Mouse (Mus musculus): ENCODE results near the gene Atxn7l1.

Atxn7l1 gene

GRCm38 (mm10) chr12:33280805-33281204 lies 133.3 kb downstream of the Atxn7l1 start:
- DNase-seq = peak; percentile 30 to 76

- DNase-seq = no peak
Measured at GRCm38 (mm10) chr12:33284344-33284936, 136.9 kb downstream of the Atxn7l1 start.

GRCm38 (mm10) chr12:33285354-33285753 lies 137.9 kb downstream of the Atxn7l1 start:
- DNase-seq = no peak

- DNase-seq = no peak
Measured at GRCm38 (mm10) chr12:33285933-33286649, 138.6 kb downstream of the Atxn7l1 start.

GRCm38 (mm10) chr12:33287686-33288085 lies 140.2 kb downstream of the Atxn7l1 start:
- DNase-seq = no peak

DNA sequence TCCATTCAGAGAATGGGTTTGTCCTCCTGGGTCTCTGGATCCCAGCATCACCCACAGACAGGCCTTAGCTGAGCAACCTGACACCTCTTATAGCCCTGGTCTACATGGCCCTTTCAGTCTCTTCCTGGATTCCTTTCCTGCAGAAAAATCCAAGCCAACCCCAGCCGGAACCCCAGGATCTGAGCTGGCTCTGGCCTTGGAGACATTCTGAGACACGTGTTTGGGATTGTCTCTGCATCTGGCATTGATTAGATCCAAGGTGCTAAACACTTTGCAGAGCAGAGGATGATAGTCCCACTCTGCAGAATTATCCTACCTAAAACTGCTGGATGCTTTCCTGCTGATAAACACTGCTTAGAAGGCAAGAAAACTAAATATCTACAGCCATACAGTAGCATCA lies 141.3 kb downstream of the Atxn7l1 start:
- no peak for DNase-seq

DNA sequence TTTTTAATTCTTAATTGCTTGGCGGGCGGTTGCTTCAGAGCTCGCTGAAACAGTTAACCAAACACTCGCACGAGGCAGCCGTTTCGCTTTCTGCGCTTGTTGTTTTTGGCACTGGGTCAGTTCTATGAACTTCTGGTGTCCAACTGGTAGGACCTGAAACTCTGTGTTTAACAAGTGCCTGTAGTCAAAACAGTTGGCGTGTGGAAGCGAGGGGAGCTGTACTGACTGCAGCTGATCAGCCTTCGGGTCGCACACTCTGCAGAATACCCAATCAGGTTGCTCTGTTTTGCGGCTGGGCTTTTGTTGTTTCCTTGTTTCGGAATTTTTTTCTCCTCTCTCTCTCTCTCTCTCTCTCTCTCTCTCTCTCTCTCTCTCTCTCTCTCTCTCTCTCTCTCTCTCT lies 154.6 kb downstream of the Atxn7l1 start:
- peak; percentile 34 to 43 for DNase-seq

DNA sequence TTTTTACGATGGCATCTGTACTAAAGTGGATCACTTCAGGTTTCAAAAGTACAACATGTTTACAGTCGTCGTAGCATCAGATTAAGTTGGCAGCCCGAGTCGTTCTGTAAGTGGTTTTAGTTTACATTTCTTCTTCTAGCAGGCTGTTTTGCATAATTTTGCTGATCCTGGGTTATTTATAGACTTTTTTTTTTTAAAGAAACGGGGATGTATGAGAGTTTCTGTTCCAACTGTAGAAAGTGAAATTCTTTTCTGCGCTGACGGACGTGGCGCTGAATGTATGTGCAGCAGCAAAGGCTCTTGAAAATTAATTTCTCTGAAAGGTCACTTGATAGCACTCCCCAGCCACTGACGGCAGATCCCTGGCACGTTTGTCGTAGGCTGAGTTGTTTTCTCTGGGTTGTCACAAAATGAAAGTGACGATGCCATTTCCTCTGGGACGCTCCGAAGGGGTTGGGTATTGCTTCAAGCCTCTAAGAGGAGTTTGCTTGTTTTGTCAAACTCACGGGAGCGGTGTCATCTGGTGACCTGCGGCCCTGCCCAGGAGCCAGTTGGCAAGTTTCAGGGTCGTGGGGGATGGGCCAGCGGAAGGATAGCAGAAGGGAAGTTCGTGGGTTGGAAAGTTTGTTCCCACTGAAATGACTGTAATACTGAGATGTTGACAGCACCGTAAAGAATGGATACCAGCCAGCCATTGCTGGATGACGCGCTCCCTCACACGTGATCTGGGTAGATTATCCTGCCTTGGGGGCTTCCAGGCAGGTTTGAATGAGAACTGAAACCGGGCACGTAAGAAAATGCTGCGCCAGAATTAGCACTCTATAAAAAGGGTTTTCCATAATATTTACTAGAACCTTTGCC lies 155.3 kb downstream of the Atxn7l1 start:
- peak; percentile 50 to 61 for DNase-seq

GRCm38 (mm10) chr12:33303384-33303770 lies 155.9 kb downstream of the Atxn7l1 start:
- DNase-seq = no peak

DNA sequence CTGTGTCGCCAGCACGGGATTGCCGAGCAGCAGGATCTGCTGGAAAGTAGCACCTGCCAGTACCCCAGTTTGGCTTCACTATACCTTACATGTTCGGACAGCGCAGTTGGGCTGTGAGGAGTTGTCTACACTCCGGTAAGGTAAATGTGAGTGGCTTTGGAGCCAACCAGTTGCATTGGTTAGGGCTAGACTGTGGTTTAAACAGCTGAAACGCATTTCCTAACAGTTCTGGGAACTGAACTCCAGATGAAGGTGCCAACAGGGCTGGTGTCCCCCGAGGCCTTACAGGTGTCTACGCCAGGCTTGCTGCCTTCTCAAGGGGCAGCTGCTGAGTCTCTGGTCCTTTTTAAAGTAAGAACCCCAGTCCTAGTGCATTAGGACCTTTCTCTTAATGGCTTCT lies 157.6 kb downstream of the Atxn7l1 start:
- no peak for DNase-seq

DNA sequence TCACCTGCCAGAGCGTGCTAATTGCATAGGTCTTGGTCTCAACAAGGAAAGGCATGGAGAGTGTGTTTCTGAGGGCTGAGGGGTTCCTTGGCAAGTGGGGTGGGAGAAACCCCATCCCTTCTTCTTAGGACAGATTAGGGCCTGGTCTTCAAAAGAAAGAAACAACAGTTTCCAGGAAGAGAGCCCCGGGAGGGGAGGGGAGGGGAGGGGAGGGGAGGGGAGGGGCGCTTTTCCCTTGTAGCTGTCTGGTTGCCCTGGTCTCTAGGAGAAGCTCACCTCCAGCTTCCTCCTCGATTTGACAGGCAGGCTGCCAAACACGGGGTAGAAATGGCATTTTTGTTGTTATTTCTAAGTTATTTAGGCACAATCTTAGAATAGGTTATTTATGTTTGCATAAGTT lies 159.0 kb downstream of the Atxn7l1 start:
- DNase-seq = no peak

DNA sequence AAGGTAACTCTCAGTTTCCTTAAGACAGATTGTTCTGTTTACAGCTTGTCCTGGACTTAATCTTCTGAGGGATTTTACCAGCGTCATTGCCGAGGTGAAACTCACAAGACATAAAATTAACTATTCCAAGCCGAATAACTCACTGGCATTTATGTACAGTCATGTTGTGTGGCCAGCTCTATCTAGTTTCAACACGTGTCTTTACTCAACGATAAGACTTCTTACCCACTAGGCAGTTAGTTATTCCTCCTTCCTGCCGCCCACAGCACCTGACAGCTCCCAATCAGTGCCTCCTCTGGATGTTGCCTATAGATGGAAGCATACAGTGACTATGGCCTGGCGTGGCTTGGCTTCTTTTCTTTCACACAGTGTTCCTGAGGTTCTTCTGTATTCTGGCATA lies 161.2 kb downstream of the Atxn7l1 start:
- no peak for DNase-seq

DNA sequence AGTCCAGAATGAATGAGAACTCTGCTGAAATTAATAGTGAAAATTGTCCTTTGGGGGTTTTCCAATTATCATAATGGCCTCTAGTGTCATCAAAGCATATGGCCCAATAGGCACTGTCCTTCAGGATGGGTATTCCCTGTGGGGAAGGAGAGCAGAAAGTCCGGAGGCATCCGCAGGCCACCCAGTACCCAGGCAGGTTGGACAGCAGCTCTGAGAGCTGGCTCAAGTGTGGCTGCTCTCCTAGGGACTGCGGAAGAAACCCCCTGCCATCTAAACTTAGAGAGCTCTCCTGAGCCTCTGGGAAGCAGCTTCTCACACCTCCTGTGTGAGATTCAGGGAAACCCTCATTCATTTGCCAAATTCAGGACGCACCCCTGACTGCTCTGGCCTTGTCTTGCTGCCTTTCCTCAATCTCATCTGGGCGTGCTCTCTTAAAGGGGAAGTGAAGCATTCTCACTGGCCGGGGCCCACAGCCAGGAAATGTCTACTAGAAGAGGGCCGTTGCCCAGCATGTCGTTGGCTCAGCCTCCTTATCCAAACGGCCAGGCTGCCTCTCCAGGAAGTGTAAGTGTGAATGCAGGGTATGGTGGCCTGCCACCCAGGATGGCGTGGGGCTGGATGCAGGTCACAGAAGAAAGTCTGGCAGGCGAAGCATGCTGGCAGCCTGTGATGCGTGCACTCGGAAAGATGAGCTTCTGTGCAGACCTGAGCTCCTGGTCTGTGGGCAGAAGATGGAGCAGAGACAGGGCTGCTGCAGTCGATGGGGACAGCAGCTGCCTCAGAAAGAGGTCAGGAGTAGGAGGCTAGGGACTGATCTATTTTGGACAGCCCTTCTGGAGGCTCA lies 166.6 kb downstream of the Atxn7l1 start:
- DNase-seq = peak; percentile 52 to 67

- peak; percentile 33 to 46 for DNase-seq
Measured at GRCm38 (mm10) chr12:33314924-33315643, 167.6 kb downstream of the Atxn7l1 start.

GRCm38 (mm10) chr12:33315804-33316203 lies 168.3 kb downstream of the Atxn7l1 start:
- no peak for DNase-seq

DNA sequence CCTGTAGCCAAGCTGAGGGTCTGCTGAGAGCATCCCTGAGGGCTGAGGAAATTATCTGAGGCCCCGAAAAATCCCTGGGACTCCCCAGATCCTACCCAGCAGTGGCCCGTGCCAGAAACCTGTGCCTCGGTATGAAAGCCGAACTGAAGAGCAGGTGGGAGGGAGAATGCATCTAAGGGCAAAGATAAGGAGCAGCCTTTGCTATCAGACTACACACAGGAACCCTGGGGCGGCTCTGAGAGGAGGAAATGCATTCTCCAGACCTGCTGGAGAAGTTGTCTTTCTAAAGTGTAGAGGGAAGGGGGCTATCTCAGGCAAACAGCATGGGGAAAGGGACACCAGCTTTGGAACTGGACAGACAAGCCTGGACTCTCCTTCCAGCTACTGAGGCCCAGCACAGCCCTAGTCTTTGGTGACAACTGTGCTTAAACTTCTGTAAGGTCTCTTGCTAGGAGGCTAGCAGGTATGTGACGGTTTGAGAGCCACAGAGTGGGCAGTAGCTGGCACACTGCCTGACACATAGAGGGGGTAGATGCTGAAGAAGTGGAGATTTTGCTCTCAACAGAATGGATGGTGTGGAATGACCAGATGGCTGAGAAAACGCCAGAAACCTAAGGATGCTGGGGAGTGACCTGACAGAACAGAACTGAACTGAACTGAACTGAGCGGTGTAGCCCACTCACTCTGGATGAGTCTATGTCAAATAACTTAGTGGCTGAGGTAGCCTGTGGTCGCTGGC lies 170.5 kb downstream of the Atxn7l1 start:
- DNase-seq = no peak

DNA sequence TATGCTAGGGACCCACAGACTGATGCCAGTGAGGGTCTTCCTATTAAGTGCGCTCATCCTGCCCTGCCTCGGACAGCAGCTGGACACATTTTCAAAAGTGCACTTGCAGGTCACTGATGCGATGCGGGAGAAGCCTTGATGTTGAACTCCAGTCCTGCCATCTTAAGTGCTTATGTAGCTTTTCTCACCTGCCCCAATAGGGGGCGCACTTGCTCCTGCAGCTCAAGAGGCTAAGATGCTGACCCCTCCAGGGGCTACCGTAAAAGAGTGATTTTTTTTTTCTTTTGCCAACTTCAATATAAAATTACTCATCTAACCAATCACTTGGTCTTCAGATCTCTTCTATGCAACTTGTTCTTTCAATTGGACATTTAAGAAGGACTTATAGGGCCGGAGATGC lies 175.1 kb downstream of the Atxn7l1 start:
- DNase-seq = no peak

- no peak for DNase-seq
Measured at GRCm38 (mm10) chr12:33323821-33324220, 176.3 kb downstream of the Atxn7l1 start.

DNA sequence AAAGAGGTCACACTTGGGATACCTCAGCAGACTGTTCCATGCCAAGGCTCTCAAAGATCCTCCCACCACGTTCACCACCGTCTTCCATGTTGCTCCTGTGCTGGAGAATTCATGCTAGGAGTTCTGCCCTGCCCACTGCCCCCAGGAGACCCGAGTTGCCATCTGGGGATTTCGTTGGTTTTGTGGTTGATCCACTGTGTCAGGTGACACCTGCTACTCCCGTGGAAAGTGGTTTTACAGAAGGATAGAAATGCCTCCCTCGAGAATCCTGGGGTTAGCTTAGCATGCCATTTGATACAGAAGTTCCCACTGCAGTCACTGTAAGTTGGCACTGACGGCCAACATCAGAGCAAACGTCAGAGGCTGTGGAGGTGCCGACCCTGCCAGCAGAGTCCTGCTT lies 177.9 kb downstream of the Atxn7l1 start:
- no peak for DNase-seq

GRCm38 (mm10) chr12:33332046-33332445 lies 184.6 kb downstream of the Atxn7l1 start:
- no peak for DNase-seq

DNA sequence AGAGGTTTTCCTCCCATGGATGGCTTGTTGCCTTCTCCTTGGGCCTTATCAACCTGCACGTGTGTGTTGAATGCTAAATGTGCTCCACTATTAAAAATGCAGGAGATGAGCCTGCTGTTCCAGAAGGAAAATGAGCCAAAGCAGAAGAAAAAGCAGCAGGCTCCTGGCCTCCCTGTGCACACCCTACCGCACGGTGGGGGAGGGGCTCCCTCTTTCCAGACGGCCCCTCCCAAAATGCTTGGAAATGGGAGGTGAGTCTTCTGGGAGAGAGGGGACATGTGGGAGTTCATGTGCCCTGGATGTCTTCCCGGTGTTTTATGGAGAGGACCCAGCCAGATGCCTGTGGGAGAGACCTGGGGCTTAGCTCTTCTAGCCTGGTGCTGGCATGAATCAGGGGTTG lies 185.3 kb downstream of the Atxn7l1 start:
- no peak for DNase-seq

All from spleen, adult 18-20 months (tissue).